Mouse (Mus musculus): ENCODE measurements around the gene Fry.

DNA sequence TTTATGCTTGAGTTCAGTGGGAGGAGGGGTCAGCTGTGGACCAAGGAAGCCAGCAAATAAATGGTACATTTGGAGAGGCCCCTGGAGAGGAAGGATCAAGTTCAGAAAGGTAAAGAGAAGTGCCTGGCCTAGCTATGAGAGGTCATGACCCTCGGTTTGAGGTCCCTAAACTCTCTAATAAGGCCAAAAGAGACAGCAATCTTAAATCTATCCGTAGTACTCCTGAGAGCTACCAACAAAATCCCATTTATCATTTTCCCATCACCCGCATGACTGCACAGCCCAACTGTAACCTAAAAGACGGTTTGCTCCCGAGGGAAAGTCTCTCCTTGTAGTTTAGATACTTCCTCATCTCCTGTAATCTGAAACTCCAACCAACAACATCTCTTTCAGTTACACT lies 264.0 kb downstream of the Fry start:
- TF ChIP-seq POLR2A (IDR thresholded peaks at IDR 0.05; ENCODE audit: insufficient read length, low read depth) (no peak), MAX (IDR thresholded peaks at IDR 0.05; ENCODE audit: low read depth) (no peak), E2F4 (IDR thresholded peaks at IDR 0.05; ENCODE audit: insufficient read depth) (no peak), USF1 (IDR thresholded peaks at IDR 0.05; ENCODE audit: low read depth) (no peak), CEBPB (IDR thresholded peaks at IDR 0.05; ENCODE audit: insufficient read depth, poor library complexity, severe bottlenecking) (no peak), REST (IDR thresholded peaks at IDR 0.05; ENCODE audit: insufficient read depth, insufficient read length) (no peak), SRF (IDR thresholded peaks at IDR 0.05; ENCODE audit: control insufficient read depth, insufficient read length, low read depth) (no peak), TCF12 (IDR thresholded peaks at IDR 0.05; ENCODE audit: insufficient read depth, poor library complexity, severe bottlenecking) (no peak), POLR2AphosphoS2 (IDR thresholded peaks at IDR 0.05; ENCODE audit: insufficient read length, low read depth) (no peak), MYOD1 (IDR thresholded peaks at IDR 0.05; ENCODE audit: control insufficient read depth in 1 of 3, insufficient read length in 2 of 3, low read depth in 2 of 3) (no peak)
